Mouse (Mus musculus): ENCODE measurements around the gene Cyth2. TPM values are rescaled to one million over a fixed set of nuclear protein-coding genes. Genes with fewer than 3 reads are reported as not detected.

Cyth2 gene
- polyA plus RNA-seq (2012; ENCODE audit: insufficient read depth, insufficient read length, missing spikeins): 63.7 and 68.8 TPM in 2 replicates

- peaks cover 19% of the 10 kb centered on the region for H3K4me1 ChIP-seq (ENCODE audit: control insufficient read depth, insufficient read depth, low read length)
- TF ChIP-seq POLR2A (IDR thresholded peaks at IDR 0.05; ENCODE audit: borderline replicate concordance, low read depth, low read length): no peak
- TF ChIP-seq CTCF (IDR thresholded peaks at IDR 0.05; ENCODE audit: low read depth, low read length): no peak
- peak within 1 kb of the TSS; percentile 93 for H3K4me3 ChIP-seq (ENCODE audit: insufficient read depth, low read length)
- peak within 1 kb of the TSS; percentile 64 for H3K27ac ChIP-seq (ENCODE audit: insufficient read depth, low read depth, low read length)
These were observed at the start of gene Cyth2 for GRCm38 (mm10) chr7:45813787-45814779. Gene Cyth2, minus strand, starts transcription at chr7:45814581.

DNA sequence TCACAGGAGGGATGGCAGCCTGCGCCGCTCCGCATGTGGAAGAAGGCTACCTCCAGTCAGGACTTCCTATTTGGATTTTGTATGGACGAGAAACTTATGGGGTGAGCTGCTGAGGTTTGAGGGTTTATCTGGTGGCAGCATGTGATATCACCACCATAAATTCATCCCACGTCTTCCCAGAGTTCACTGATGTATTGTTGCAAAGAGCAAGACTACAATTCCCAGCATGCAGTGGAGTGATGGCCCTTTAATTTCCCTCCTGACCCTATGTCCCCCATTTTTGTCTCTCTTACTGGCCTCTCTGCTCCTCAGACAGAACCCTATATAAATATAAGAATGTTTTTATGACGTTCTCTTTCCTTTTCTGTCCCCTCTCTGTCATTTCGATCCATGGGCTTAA, 48.4 kb upstream of the Cyth2 start:
- Histone ChIP-seq H3K4me1 (ENCODE audit: control insufficient read depth, insufficient read depth, low read length) (no peaks in the 10 kb centered on the region), H3K27ac (ENCODE audit: insufficient read depth, low read depth, low read length) (no peak overlapping the region), H3K4me3 (ENCODE audit: insufficient read depth, low read length) (no peak overlapping the region)
- TF ChIP-seq POLR2A (IDR thresholded peaks at IDR 0.05; ENCODE audit: borderline replicate concordance, low read depth, low read length): no peak
- no peak for TF ChIP-seq CTCF (IDR thresholded peaks at IDR 0.05; ENCODE audit: low read depth, low read length)

GRCm38 (mm10) chr7:45859008-45859407, 44.6 kb upstream of the Cyth2 start:
- H3K27ac ChIP-seq (ENCODE audit: insufficient read depth, low read depth, low read length): no peak overlapping the region
- H3K4me3 ChIP-seq (ENCODE audit: insufficient read depth, low read length): no peak overlapping the region
- TF ChIP-seq POLR2A (IDR thresholded peaks at IDR 0.05; ENCODE audit: borderline replicate concordance, low read depth, low read length): no peak
- TF ChIP-seq CTCF (IDR thresholded peaks at IDR 0.05; ENCODE audit: low read depth, low read length): no peak

GRCm38 (mm10) chr7:45856950-45857901, 42.8 kb upstream of the Cyth2 start:
- TF ChIP-seq POLR2A (IDR thresholded peaks at IDR 0.05; ENCODE audit: borderline replicate concordance, low read depth, low read length): no peak
- no peak for TF ChIP-seq CTCF (IDR thresholded peaks at IDR 0.05; ENCODE audit: low read depth, low read length)
- no peak overlapping the region for H3K27ac ChIP-seq (ENCODE audit: insufficient read depth, low read depth, low read length)
- H3K4me3 ChIP-seq (ENCODE audit: insufficient read depth, low read length): peak overlapping the region; percentile 30; the same call in 1 of the 2 replicates
- H3K4me1 ChIP-seq (ENCODE audit: control insufficient read depth, insufficient read depth, low read length): no peaks in the 10 kb centered on the region

More at GRCm38 (mm10) chr7:45859008-45859407, 44.6 kb upstream of the Cyth2 start:
- no peaks in the 10 kb centered on the region for H3K4me1 ChIP-seq (ENCODE audit: control insufficient read depth, insufficient read depth, low read length)

- Histone ChIP-seq H3K4me1 (ENCODE audit: control insufficient read depth, insufficient read depth, low read length) (no peaks in the 10 kb centered on the region), H3K4me3 (ENCODE audit: insufficient read depth, low read length) (no peak overlapping the region), H3K27ac (ENCODE audit: insufficient read depth, low read depth, low read length) (no peak overlapping the region)
- no peak for TF ChIP-seq POLR2A (IDR thresholded peaks at IDR 0.05; ENCODE audit: borderline replicate concordance, low read depth, low read length)
- TF ChIP-seq CTCF (IDR thresholded peaks at IDR 0.05; ENCODE audit: low read depth, low read length): no peak
These were observed 38.7 kb upstream of the Cyth2 start for GRCm38 (mm10) chr7:45853089-45853488.

GRCm38 (mm10) chr7:45850661-45851060, 36.3 kb upstream of the Cyth2 start:
- H3K4me3 ChIP-seq (ENCODE audit: insufficient read depth, low read length): no peak overlapping the region
- no peak for TF ChIP-seq CTCF (IDR thresholded peaks at IDR 0.05; ENCODE audit: low read depth, low read length)
- no peak for TF ChIP-seq POLR2A (IDR thresholded peaks at IDR 0.05; ENCODE audit: borderline replicate concordance, low read depth, low read length)
- H3K4me1 ChIP-seq (ENCODE audit: control insufficient read depth, insufficient read depth, low read length): no peaks in the 10 kb centered on the region
- H3K27ac ChIP-seq (ENCODE audit: insufficient read depth, low read depth, low read length): no peak overlapping the region

DNA sequence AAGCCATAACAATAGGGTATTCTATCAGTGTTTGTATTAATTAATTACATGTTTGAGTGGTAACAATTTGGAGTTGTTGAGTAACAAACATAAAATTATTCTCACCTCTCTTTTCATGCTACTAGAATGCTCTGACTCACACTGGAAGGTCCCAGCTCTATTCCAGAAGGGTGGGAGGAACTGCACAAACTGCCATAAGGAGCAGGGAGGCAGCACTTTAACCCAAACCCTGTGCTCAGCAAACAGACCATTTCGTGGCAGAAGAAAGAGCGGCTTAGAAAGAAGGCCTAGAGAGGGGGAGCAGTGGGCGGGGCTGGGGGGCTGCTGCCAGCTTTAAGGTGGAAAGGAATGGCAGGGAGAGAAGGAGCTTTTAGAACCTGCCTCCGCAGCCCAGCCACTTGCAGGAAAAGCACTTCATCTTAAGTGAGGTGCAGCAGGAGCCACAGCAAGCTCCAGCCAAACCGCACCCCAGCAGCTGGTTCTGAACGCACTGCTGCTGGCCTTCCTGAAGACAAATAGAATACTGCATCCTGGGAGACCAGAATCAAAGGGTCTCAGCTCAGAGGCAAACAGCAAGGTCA, 34.2 kb upstream of the Cyth2 start:
- no peak for TF ChIP-seq CTCF (IDR thresholded peaks at IDR 0.05; ENCODE audit: low read depth, low read length)
- TF ChIP-seq POLR2A (IDR thresholded peaks at IDR 0.05; ENCODE audit: borderline replicate concordance, low read depth, low read length): no peak
- Histone ChIP-seq H3K27ac (ENCODE audit: insufficient read depth, low read depth, low read length) (no peak overlapping the region), H3K4me1 (ENCODE audit: control insufficient read depth, insufficient read depth, low read length) (no peaks in the 10 kb centered on the region), H3K4me3 (ENCODE audit: insufficient read depth, low read length) (no peak overlapping the region)

DNA sequence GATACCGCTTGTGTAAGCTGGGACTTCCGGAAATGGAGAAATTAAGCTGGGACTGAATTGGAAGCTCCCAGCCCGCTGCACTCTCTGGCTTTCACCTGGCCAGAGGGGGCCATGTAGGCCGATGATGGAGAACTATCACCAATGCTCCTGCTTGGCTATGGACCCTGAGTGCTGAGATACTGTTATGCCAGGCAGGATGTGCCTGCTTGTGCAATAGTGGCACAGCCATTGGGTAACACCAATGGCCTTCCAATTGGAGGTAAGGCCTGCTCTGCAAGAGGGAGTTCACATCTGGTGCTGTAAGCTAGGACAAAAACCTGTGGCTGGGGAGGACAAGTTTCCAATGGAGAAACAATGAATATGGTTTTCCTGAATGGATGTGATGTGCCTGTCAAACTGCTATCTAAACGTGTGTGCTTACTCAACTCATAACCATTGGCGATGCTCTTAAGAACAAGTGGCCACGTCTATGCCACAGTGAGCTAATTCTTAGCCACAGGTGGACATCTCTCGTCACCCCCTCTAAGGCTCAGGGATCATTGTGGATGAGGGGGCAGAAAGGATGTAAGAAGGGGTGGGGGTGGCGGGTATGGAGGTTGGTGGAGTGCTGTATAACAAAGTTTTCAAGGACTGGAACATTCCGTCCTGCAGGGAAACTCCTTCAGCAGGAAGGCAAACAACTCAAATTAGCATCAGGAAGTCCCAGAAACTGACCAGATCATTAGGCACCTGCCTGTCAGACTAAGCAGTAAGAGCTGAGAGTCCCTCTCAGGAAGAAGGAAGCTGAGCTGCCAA, 28.8 kb upstream of the Cyth2 start:
- no peak for TF ChIP-seq POLR2A (IDR thresholded peaks at IDR 0.05; ENCODE audit: borderline replicate concordance, low read depth, low read length)
- TF ChIP-seq CTCF (IDR thresholded peaks at IDR 0.05; ENCODE audit: low read depth, low read length): no peak
- Histone ChIP-seq H3K4me3 (ENCODE audit: insufficient read depth, low read length) (no peak overlapping the region), H3K27ac (ENCODE audit: insufficient read depth, low read depth, low read length) (no peak overlapping the region)

More for the DNA sequence above, 28.8 kb upstream of the Cyth2 start:
- no peaks in the 10 kb centered on the region for H3K4me1 ChIP-seq (ENCODE audit: control insufficient read depth, insufficient read depth, low read length)
